Mouse (Mus musculus): ENCODE measurements at regions not wholly inside any gene's neighbourhood (a gene's known extent, or its start where the extent isn't known, plus 50 kb on each side); places are given as distances from the start of the nearest gene placed in this dataset.

- no peak for DNase-seq
- intact Hi-C loops (cut with DNase I) = no loop called here
Observed at GRCm38 (mm10) chr10:102943156-102943555, 86.9 kb downstream of the Alx1 start.

DNA sequence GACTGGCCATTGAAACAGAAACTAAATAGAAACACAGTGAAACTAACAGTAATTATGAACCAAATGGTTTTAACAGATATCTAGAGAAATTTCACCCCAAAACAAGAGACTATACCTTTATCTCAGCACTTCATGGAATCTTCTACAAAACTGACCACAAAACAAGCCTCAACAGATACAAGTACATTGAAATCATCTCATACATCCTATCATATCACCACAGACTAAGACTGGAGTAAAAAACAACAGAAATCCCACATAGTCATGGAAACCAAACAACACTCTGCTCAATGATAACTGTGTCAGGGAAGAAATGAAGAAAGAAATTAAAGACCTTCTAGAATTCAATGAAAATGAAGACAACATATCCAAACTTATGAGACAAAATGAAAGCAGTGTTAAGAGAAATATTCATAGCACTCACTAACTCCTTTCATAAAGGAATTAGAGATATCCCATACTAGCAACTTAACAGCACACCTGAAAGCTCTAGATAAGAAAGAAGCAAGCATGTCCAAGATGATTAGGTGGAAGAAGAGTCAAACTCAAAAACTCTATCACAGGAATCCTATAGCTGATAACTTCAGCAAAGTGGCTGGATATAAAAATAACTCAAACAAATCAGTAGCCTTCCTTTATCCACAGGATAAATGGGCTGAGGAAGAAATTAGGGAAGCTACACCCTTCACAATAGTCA lies 89.0 kb downstream of the Alx1 start:
- no peak for DNase-seq
- intact Hi-C loops (cut with DNase I) = no loop called here

DNA sequence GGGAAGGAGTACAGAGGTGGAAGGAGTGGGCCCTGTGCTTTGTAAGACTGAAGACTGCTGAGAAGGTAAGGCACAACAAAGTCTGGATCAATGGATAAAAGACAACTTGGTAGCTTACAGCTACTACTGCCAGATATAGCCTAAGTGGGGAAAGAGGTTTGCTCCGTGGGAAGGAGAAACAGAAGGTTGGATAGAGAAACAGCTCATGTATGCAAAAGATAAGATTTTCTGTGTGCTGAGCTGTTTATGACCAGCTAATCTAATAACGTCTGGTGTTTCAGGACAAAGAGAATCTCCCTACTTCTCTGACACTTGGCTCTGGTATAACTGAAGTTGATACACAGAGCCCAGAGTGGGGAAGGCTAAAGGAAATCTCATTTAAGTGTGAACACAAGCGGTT lies 98.6 kb downstream of the Alx1 start:
- DNase-seq = no peak
- intact Hi-C loops (cut with DNase I) = no loop called here

GRCm38 (mm10) chr10:102928651-102929050 lies 101.4 kb downstream of the Alx1 start:
- no peak for DNase-seq
- intact Hi-C loops (cut with DNase I) = no loop called here

DNA sequence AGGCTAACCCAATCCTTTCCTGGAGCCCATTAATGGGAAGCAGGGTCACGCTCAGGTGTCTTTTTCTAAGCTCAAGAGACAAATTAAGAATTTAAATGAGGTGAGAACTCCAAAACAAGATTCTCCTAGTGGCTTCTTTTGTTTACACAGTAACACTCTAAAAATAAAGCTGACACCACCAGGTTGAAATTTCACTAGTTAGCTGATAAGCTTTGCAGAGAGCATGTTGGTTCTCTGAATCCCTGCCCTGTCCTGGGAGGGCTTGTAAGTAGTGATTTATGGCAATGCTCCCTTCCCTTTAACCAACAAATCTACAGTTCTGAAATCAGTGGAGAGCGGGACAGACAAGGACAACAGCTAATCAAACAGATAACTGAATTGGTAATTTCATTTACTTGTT lies 132.6 kb downstream of the Alx1 start:
- intact Hi-C loops (cut with DNase I) = no loop called here
- DNase-seq = no peak

- no peak for DNase-seq
- intact Hi-C loops (cut with DNase I) = no loop called here
Observed at GRCm38 (mm10) chr10:102895952-102896351, 134.1 kb downstream of the Alx1 start.

- no peak for DNase-seq
- intact Hi-C loops (cut with DNase I) = no loop called here
Observed at GRCm38 (mm10) chr10:102892373-102892772, 137.6 kb downstream of the Alx1 start.

- DNase-seq = no peak
- intact Hi-C loops (cut with DNase I) = no loop called here
Observed at GRCm38 (mm10) chr10:102889709-102890108, 140.3 kb downstream of the Alx1 start.

DNA sequence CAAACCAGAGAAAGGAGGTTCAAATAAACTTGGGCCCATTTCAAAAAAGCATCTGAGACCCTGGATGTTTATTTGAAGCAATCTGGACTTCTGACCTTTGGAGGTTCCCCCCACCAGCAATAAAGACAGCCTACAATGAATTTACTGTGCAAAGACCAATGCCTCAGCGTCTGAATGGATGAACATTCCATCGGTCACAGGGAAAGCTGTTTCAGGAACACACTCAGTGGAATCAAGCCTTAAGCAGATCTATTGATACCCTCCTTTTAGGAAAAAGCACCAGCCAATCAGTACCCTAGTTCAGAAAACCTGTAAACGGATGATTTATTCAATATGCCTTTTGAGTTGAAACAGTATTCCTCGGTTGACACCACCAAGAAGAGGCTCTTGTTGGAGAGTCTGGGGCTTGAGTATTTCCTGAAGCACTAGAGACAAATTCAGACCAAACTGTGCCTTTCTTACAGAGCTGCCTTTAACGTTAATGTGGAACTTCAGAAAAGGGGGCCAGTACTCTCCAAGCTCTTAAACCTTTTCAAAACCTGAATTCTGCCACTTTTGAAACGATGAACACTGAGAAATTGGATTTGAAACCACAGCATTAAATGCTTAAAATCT lies 148.1 kb downstream of the Alx1 start:
- intact Hi-C loops (cut with DNase I) = no loop called here
- no peak for DNase-seq

- intact Hi-C loops (cut with DNase I) = no loop called here
- peak; percentile 38 for DNase-seq
Observed at GRCm38 (mm10) chr10:102878010-102878409, 152.0 kb downstream of the Alx1 start.

DNA sequence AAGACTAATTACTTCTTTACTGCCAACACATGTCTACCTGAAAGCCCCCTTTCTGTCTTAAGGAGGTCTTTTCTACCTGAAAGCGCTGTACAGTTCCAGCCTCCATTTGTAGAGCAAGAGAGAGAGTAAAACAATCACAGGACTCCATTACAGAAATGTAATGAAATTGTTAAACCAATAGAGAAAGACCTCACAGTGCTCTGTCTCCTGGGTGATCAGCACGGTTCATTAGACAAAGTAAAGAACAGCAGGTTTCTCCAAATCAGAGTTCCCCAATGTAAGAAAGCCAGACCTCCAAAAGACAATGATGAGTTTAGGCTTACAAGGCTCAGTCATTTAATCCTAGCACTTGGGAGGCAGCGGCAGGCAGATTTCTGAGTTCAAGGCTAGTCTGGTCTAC lies 153.1 kb downstream of the Alx1 start:
- no peak for DNase-seq
- intact Hi-C loops (cut with DNase I) = no loop called here

- intact Hi-C loops (cut with DNase I) = loop anchor here (5.0 kb wide), 1 partner anchor 275 kb away; no protein-coding TSS in a partner anchor
- no peak for DNase-seq
Observed at GRCm38 (mm10) chr10:102866920-102867319, 163.1 kb downstream of the Alx1 start.

- intact Hi-C loops (cut with DNase I) = loop anchor here (5.0 kb wide), 1 partner anchor 389 kb away; no protein-coding TSS in a partner anchor
- no peak for DNase-seq
Observed at GRCm38 (mm10) chr10:102836567-102837224, 193.3 kb downstream of the Alx1 start.

DNA sequence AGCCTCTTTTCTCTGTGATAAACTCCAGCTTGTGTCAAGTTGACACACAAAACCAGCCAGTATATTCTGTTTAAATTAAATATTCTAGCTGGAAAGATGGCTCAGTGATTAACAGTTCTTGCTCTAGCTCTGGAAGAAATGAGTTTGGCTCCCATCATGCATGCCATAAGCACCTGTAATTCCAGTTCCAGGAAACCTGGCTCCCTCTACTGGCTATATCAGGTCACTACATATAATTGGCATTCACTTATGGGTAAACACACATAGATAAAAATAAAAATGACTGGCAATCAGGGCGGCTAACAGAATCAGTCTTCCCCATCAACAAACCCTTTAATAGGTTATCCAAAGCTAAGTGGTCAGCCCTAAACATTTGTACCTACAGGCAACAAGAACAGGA lies 194.2 kb downstream of the Alx1 start:
- DNase-seq = no peak
- intact Hi-C loops (cut with DNase I) = loop anchor here (5.0 kb wide), 1 partner anchor 389 kb away; no protein-coding TSS in a partner anchor

GRCm38 (mm10) chr10:102829606-102830005 lies 200.4 kb downstream of the Alx1 start:
- intact Hi-C loops (cut with DNase I) = no loop called here
- DNase-seq = no peak

- intact Hi-C loops (cut with DNase I) = loop anchor here (5.0 kb wide), 2 partner anchors 331 to 371 kb away; partner anchors contain the start of gene Nts
- DNase-seq = no peak
Observed at GRCm38 (mm10) chr10:102823434-102823833, 206.6 kb downstream of the Alx1 start.

DNA sequence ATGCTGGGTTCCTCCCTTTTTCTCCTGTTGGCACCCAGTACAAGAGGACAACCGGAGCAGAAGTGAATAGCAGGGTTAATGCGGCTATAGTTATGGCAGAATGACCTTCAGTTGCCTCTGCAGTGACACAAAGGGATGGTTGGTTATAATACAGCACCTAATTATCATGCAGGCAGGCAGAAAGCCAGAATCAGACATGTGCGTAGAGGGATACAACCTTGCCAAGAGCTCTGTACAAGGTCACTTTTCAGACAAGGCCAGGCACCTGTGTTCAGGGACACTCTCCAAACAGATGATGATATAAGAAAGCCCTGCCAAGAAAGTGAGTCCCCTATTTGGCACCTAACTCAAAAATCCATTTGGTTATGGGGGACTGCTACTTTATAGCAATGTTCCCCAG lies 228.6 kb downstream of the Alx1 start:
- DNase-seq = peak; percentile 11
- intact Hi-C loops (cut with DNase I) = no loop called here

DNA sequence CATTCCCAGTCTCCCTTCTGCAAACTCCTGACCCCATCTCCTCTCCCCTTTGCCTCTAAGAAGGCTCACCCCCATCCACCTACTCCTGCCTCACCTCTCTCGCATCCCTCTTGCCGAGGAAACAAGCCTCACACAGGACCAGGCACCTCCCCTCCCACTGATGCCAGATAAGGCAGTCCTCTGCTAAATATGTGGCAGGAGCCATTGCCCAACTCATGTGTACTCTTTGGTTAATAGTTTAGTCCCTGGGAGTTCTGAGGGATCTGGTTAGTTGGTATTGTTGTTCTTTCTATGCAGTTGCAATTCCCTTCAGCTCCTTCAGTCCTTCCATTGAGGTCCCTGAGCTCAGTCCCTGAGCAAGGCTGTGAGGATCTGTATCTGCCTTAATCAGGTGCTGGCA lies 250.8 kb downstream of the Alx1 start:
- intact Hi-C loops (cut with DNase I) = no loop called here
- no peak for DNase-seq

- intact Hi-C loops (cut with DNase I) = no loop called here
- no peak for DNase-seq
Observed at GRCm38 (mm10) chr10:102763696-102764095, 251.7 kb downstream of the Rassf9 start.

DNA sequence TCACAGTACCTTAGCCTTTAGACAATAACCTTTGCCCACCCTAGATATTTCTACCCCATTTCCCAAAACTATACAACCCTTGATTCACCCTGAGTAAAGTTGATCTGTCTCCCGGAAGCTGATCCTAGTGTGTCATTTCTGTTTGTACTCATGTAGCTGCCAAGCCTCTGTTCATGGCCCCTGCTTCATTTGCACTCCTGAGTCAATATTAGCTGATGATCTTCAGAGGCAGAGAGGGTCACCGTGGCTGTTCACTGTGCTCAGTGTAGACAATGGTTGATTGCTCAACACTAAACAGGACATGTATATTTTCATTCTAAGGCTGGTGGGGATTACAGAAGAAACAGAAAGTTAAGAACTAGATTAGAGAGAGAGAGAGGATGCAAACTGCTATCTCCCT lies 250.4 kb downstream of the Rassf9 start:
- intact Hi-C loops (cut with DNase I) = no loop called here

DNA sequence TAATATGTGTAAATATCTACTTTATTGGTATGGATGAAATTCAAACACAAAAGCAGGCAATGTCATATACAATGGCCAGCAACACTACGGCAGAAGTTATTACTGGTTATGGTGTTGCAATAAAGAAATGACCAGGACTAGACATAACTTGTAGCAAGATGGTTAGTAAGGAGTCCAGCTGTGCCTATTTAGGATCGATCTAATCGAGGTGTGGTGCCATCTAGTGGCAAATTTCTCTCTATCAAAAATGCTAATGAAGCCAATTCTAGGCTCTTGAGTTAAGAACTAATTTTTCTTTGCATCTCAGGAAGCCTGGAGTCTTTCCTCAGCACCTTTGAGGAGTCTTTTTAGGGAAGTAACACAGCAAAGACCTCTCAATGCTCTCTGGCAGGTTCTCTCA lies 223.2 kb downstream of the Rassf9 start:
- intact Hi-C loops (cut with DNase I) = loop anchor here (5.0 kb wide), 1 partner anchor 238 kb away; no protein-coding TSS in a partner anchor
- peak; percentile 2 for DNase-seq

More for the DNA sequence above, 250.4 kb downstream of the Rassf9 start:
- DNase-seq = no peak

DNA sequence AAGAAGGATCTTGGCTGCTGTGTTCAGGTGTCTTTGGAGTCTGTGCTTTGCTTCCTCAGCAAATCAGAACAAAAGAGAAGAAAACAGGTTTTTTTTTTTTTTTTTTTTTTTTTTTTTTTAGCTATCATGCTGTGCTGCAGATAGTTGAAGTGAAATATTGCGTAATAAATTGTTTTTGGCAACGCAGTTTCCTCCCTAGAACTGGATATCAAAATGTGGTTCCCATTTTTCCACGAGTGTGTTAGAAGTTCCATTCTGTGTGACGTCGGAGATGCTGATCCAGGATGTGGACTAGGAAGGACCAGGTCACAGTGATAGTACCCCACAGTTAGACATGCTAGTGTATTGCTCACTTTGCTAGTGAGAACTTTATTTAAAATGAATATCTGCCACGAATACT lies 220.4 kb downstream of the Rassf9 start:
- DNase-seq = no peak
- intact Hi-C loops (cut with DNase I) = no loop called here

All from left cerebral cortex, postnatal 4 days (tissue).